Mouse (Mus musculus): Measurements from ENCODE around the gene Nfx1.

DNA sequence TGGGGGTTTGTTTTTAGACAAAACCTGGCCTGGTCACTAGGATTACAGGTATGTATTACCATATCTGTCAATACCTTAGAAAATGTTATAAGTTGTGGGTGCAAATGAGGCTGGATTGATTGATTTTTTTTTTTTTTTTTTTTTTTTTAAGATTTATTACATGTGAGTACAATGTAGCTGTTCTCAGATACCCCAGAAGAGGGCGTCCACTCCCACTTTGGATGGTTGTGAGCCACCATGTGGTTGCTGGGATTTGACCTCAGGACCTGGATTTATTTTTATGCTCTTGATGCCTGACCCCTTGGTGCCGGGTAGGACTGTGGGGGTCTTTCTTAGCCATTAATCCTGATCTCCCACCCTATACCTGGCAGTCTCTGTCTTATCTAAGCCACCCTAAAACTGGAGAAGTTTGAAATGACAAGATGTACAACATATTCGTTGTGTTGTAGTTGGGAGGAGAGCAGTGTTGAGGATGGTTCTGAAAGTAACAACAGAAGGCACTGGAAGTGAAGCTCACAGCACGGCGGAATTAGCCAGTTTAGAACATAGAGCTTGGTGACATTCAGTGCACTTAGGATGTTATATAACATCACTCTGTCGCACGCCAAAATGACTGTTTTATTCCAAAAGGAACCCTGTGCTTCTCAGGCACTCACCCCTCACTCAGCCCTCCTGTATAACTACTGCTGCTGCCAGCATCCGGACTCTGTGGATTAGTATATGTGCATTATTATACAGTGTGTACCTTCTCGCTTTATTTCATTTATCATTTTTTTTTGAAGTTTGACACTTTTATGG lies 30.3 kb downstream of the Nfx1 start:
- TF ChIP-seq CTCF (IDR thresholded peaks at IDR 0.05; ENCODE audit: extremely low read depth, insufficient read length, insufficient replicate concordance, low read depth, low read length) (no peak), POLR2A (IDR thresholded peaks at IDR 0.05; ENCODE audit: low read depth, low read length) (no peak)

Data from small intestine, adult 2 months (tissue).